Mouse (Mus musculus): Measurements from ENCODE around the gene Cbx5. TPM values are rescaled to one million over a fixed set of nuclear protein-coding genes. Genes with fewer than 3 reads are reported as not detected.
A peak's percentile ranks its signal among the peaks of the same experiment; 100 is the strongest.

Cbx5 gene
- 34.1 and 36.8 TPM in 2 replicates for polyA plus RNA-seq (2015; fragmentation: Nextera tagmentation; extraction: Ambion mirVana)

DNA sequence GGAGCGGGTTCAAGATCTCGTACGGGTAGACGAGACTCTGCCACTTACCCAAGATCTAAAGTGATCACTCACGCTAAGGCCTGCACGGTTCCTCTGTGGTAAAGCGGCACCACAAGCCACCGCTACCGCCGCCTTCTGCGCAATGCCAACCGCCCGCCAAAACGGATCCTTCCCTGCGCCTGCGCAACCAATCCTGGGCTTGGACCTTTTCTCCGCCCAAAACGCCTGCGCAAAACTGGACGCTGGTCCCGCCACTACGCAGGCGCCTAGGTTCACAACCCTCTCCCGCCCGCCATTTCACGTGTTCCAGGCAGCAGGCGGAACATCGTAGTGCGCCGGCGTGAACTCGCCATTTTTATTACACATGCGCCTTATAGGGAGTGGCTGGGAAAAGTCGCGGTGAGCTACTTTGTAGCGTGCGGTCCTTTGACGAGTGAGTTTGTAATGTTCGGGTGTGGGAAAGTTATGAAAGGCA is at the start of gene Cbx5:
Cbx5 (minus strand) TSS at position 132 of the 475 bp plus-strand sequence.

GRCm38 (mm10) chr15:103272419-103273279 is 33.0 kb upstream of the Cbx5 start, which contains the start of gene Copz1:
Gene Copz1 (plus strand): TSS chr15:103272714.

DNA sequence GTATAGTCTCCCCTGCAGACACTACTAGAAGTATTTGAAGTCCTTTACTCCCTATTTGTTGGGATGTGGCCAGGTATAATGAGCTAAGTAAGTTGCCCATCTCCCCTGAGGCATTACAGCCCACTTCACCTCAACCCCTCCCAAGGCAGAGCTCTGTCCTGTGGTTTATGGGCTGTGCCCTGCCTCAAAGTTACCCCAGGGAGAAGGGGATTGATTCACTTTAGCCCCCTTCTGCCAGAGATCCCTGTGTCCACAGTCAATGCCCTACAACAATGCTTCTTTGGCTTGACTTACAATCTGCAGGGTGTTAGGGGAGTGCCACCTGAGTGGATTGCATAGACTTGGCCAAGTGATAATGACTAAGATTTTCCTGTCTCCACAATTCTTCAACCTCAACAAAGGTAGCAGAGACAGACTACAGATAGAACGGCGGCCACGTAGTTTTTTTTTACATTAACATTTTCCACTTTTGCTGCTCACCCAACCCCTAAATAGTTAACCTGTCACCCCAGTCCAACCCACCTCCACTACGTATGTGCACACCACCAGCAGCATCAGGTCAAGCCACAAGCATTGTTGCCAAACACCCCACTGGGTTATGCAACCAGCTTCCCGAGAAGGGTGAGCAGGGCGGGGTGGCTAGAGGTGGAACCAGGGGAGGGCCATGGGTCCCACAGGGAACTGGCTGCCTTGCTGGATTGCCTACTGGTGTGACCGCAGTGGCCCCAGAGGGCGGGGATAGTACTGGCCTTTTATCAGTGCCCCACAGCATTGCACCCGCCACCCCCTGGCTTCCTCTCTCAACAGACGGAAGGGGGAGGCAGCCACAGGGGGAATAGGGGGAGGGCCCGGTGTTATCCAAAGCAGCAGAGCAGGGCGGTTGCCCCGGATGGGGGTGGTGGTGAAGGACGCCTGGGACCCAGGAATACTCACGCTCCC is 18.4 kb upstream of the Cbx5 start, which contains the start of gene Nfe2:
Nfe2 (minus strand) TSS at position 614 of the 939 bp plus-strand sequence.

GRCm38 (mm10) chr15:103240160-103241028 is 778 bp upstream of the Cbx5 start, which contains the start of gene Hnrnpa1:
Gene Hnrnpa1 (plus strand): TSS chr15:103240432.

GRCm38 (mm10) chr15:103167042-103167615 is 72.5 kb downstream of the Cbx5 start, which contains the start of gene Smug1:
Gene Smug1 (minus strand): TSS chr15:103167092.

MicroRNA genes within 50 kb of the gene (microRNA counts, 519-probe panel; counts per million panel counts)
- 3,733 counts per million, percentile 78 among the panel's probes with 10 or more counts for microRNA mmu-miR-148b

Small RNA genes within 50 kb of the gene (microRNA-seq; reads per million reads assigned to microRNA genes)
- gene Mir148b, result 136 to 159 reads per million in 2 experiments

Other genes starting within 250 kb of the Cbx5 start
- 1.5 and 2.4 TPM in 2 replicates for gene Hoxc8, start 249.2 kb downstream of the Cbx5 start, polyA plus RNA-seq (2015; fragmentation: Nextera tagmentation; extraction: Ambion mirVana)
- 4.1 and 4.5 TPM in 2 replicates for gene Hoxc6, start 241.6 kb downstream of the Cbx5 start, polyA plus RNA-seq (2015; fragmentation: Nextera tagmentation; extraction: Ambion mirVana)
- 2.7 and 3.3 TPM in 2 replicates for gene Hoxc4, start 220.9 kb downstream of the Cbx5 start, polyA plus RNA-seq (2015; fragmentation: Nextera tagmentation; extraction: Ambion mirVana)
- gene Smug1, start 72.7 kb downstream of the Cbx5 start, polyA plus RNA-seq (2015; fragmentation: Nextera tagmentation; extraction: Ambion mirVana), result 8.5 and 9.7 TPM in 2 replicates
- 222 and 236 TPM in 2 replicates for gene Hnrnpa1, start 616 bp upstream of the Cbx5 start, polyA plus RNA-seq (2015; fragmentation: Nextera tagmentation; extraction: Ambion mirVana)
- 0.59 and 0.71 TPM in 2 replicates for gene Nfe2, start 18.6 kb upstream of the Cbx5 start, polyA plus RNA-seq (2015; fragmentation: Nextera tagmentation; extraction: Ambion mirVana)
- gene Copz1, start 32.9 kb upstream of the Cbx5 start, polyA plus RNA-seq (2015; fragmentation: Nextera tagmentation; extraction: Ambion mirVana), result 82.6 and 111 TPM in 2 replicates
- 0.14 TPM in 1 of 2 replicates, not detected in the other for gene Gpr84, start 70.8 kb upstream of the Cbx5 start, polyA plus RNA-seq (2015; fragmentation: Nextera tagmentation; extraction: Ambion mirVana)
- gene Zfp385a, start 100.3 kb upstream of the Cbx5 start, polyA plus RNA-seq (2015; fragmentation: Nextera tagmentation; extraction: Ambion mirVana), result 11.7 and 14.2 TPM in 2 replicates
- gene Itga5, start 126.9 kb upstream of the Cbx5 start, polyA plus RNA-seq (2015; fragmentation: Nextera tagmentation; extraction: Ambion mirVana), result 28.8 and 29.7 TPM in 2 replicates
- gene Gtsf1, start 190.7 kb upstream of the Cbx5 start, polyA plus RNA-seq (2015; fragmentation: Nextera tagmentation; extraction: Ambion mirVana), result 0.34 TPM in 1 of 2 replicates, not detected in the other
- not detected in 2 replicates for gene Gtsf2, start 208.7 kb upstream of the Cbx5 start, polyA plus RNA-seq (2015; fragmentation: Nextera tagmentation; extraction: Ambion mirVana)
- gene Nckap1l, start 214.0 kb upstream of the Cbx5 start, polyA plus RNA-seq (2015; fragmentation: Nextera tagmentation; extraction: Ambion mirVana), result 2.5 and 3.1 TPM in 2 replicates

Data from skeletal muscle tissue, postnatal 0 days (tissue).